Mouse (Mus musculus): ENCODE results near the gene Hspa2. TPM values are rescaled to one million over a fixed set of nuclear protein-coding genes. Genes with fewer than 3 reads are reported as not detected.
A peak's percentile ranks its signal among the peaks of the same experiment; 100 is the strongest.

The Hspa2 gene
- polyA plus RNA-seq, 1 experiment from 2014 or later: 8.7 TPM

GRCm38 (mm10) chr12:76370831-76371571 is 33.0 kb upstream of the Hspa2 start:
- H3K27ac ChIP-seq (replicated peaks): peak overlapping the region; percentile 97
- H3K9me3 ChIP-seq: no peaks in the 10 kb centered on the region
- H3K4me2 ChIP-seq: peak overlapping the region; percentile 82
- no peaks in the 10 kb centered on the region for H3K36me3 ChIP-seq
- peak overlapping the region; percentile 97 for H3K9ac ChIP-seq
- H3K27me3 ChIP-seq: no peaks in the 10 kb centered on the region
- peaks cover 41% of the 10 kb centered on the region for H3K4me1 ChIP-seq (replicated peaks)
- 0% methylated on average over 55 of the region's 63 CpGs for WGBS
- ATAC-seq (ENCODE audit: low FRiP score, low read depth): peak; percentile 24; the same call in 1 of the 2 replicates
- peak overlapping the region; percentile 72 for H3K4me3 ChIP-seq

- peak overlapping the region; percentile 72 for H3K4me3 ChIP-seq
- WGBS: 49% methylated on average over 7 of the region's 7 CpGs
- peak overlapping the region; percentile 82 for H3K4me2 ChIP-seq
- no peak for ATAC-seq (ENCODE audit: low FRiP score, low read depth)
- no peaks in the 10 kb centered on the region for H3K9me3 ChIP-seq
- H3K9ac ChIP-seq: 0 out of 2 replicates have a peak overlapping the region, but pooled peaks have one; percentile 97
- peaks cover 33% of the 10 kb centered on the region for H3K4me1 ChIP-seq (replicated peaks)
- H3K27ac ChIP-seq (replicated peaks): no peak overlapping the region
- no peaks in the 10 kb centered on the region for H3K27me3 ChIP-seq
- H3K36me3 ChIP-seq: no peaks in the 10 kb centered on the region
These were observed 31.9 kb upstream of the Hspa2 start for GRCm38 (mm10) chr12:76372046-76372445.

GRCm38 (mm10) chr12:76372881-76373818 is 30.8 kb upstream of the Hspa2 start:
- H3K4me2 ChIP-seq: no peak overlapping the region
- no peaks in the 10 kb centered on the region for H3K36me3 ChIP-seq
- no peak overlapping the region for H3K27ac ChIP-seq (replicated peaks)
- no peaks in the 10 kb centered on the region for H3K9me3 ChIP-seq
- H3K27me3 ChIP-seq: no peaks in the 10 kb centered on the region
- no peak overlapping the region for H3K4me3 ChIP-seq
- WGBS: 80% methylated on average over 5 of the region's 7 CpGs
- peaks cover 22% of the 10 kb centered on the region for H3K4me1 ChIP-seq (replicated peaks)
- no peak overlapping the region for H3K9ac ChIP-seq
- no peak for ATAC-seq (ENCODE audit: low FRiP score, low read depth)

- no peak overlapping the region for H3K4me2 ChIP-seq
- ATAC-seq (ENCODE audit: low FRiP score, low read depth): no peak
- no peak overlapping the region for H3K27ac ChIP-seq (replicated peaks)
- H3K27me3 ChIP-seq: no peaks in the 10 kb centered on the region
- H3K4me1 ChIP-seq (replicated peaks): peaks cover 17% of the 10 kb centered on the region
- no peak overlapping the region for H3K4me3 ChIP-seq
- no peaks in the 10 kb centered on the region for H3K9me3 ChIP-seq
- no peak overlapping the region for H3K9ac ChIP-seq
- 53% methylated on average over 6 of the region's 6 CpGs for whole genome bisulfite sequencing
- no peaks in the 10 kb centered on the region for H3K36me3 ChIP-seq
These were observed 30.0 kb upstream of the Hspa2 start for GRCm38 (mm10) chr12:76373991-76374390.

GRCm38 (mm10) chr12:76374911-76375310 is 29.1 kb upstream of the Hspa2 start:
- Histone ChIP-seq H3K4me3 (no peak overlapping the region), H3K27ac (replicated peaks) (no peak overlapping the region), H3K4me2 (no peak overlapping the region), H3K36me3 (no peaks in the 10 kb centered on the region), H3K9ac (no peak overlapping the region), H3K4me1 (replicated peaks) (peaks cover 17% of the 10 kb centered on the region), H3K9me3 (no peaks in the 10 kb centered on the region), H3K27me3 (no peaks in the 10 kb centered on the region)
- ATAC-seq (ENCODE audit: low FRiP score, low read depth): no peak
- 75% methylated on average over 4 of the region's 4 CpGs for WGBS

GRCm38 (mm10) chr12:76375506-76375905 is 28.5 kb upstream of the Hspa2 start:
- no peaks in the 10 kb centered on the region for H3K36me3 ChIP-seq
- no peak overlapping the region for H3K4me3 ChIP-seq
- 91% methylated on average over 3 of the region's 3 CpGs for WGBS
- no peak for ATAC-seq (ENCODE audit: low FRiP score, low read depth)
- no peak overlapping the region for H3K4me2 ChIP-seq
- H3K9ac ChIP-seq: no peak overlapping the region
- no peaks in the 10 kb centered on the region for H3K27me3 ChIP-seq
- H3K9me3 ChIP-seq: no peaks in the 10 kb centered on the region
- H3K4me1 ChIP-seq (replicated peaks): peaks cover 17% of the 10 kb centered on the region
- H3K27ac ChIP-seq (replicated peaks): no peak overlapping the region

- H3K36me3 ChIP-seq: no peaks in the 10 kb centered on the region
- no peak overlapping the region for H3K27ac ChIP-seq (replicated peaks)
- H3K4me3 ChIP-seq: no peak overlapping the region
- H3K4me1 ChIP-seq (replicated peaks): peaks cover 12% of the 10 kb centered on the region
- 37% methylated on average over 7 of the region's 7 CpGs for WGBS
- ATAC-seq (ENCODE audit: low FRiP score, low read depth): no peak
- H3K4me2 ChIP-seq: no peak overlapping the region
- H3K9ac ChIP-seq: no peak overlapping the region
- H3K9me3 ChIP-seq: no peaks in the 10 kb centered on the region
- no peaks in the 10 kb centered on the region for H3K27me3 ChIP-seq
These were observed 27.3 kb upstream of the Hspa2 start for GRCm38 (mm10) chr12:76376649-76377048.

- Histone ChIP-seq H3K4me2 (no peak overlapping the region), H3K9ac (no peak overlapping the region), H3K27ac (replicated peaks) (no peak overlapping the region), H3K9me3 (no peaks in the 10 kb centered on the region), H3K36me3 (no peaks in the 10 kb centered on the region), H3K4me3 (no peak overlapping the region), H3K27me3 (no peaks in the 10 kb centered on the region), H3K4me1 (replicated peaks) (peaks cover 8% of the 10 kb centered on the region)
- WGBS: 90% methylated on average over 6 of the region's 6 CpGs
- ATAC-seq (ENCODE audit: low FRiP score, low read depth): no peak
These were observed 26.9 kb upstream of the Hspa2 start for GRCm38 (mm10) chr12:76377059-76377458.

- Histone ChIP-seq H3K4me1 (replicated peaks) (0 out of 2 replicates have a peak, but pooled peaks cover 3% of the 10 kb centered on the region), H3K36me3 (no peaks in the 10 kb centered on the region), H3K4me3 (no peak overlapping the region), H3K27ac (replicated peaks) (no peak overlapping the region), H3K9me3 (no peaks in the 10 kb centered on the region), H3K9ac (no peak overlapping the region), H3K27me3 (no peaks in the 10 kb centered on the region), H3K4me2 (no peak overlapping the region)
- ATAC-seq (ENCODE audit: low FRiP score, low read depth): no peak
- 89% methylated on average over 3 of the region's 3 CpGs for WGBS
These were observed 26.2 kb upstream of the Hspa2 start for GRCm38 (mm10) chr12:76377726-76378125.

GRCm38 (mm10) chr12:76378556-76378955 is 25.4 kb upstream of the Hspa2 start:
- H3K9me3 ChIP-seq: no peaks in the 10 kb centered on the region
- no peaks in the 10 kb centered on the region for H3K4me1 ChIP-seq (replicated peaks)
- H3K4me3 ChIP-seq: no peak overlapping the region
- H3K9ac ChIP-seq: no peak overlapping the region
- H3K36me3 ChIP-seq: no peaks in the 10 kb centered on the region
- no peaks in the 10 kb centered on the region for H3K27me3 ChIP-seq
- WGBS: 95% methylated on average over 5 of the region's 5 CpGs
- no peak overlapping the region for H3K27ac ChIP-seq (replicated peaks)
- ATAC-seq (ENCODE audit: low FRiP score, low read depth): no peak
- H3K4me2 ChIP-seq: no peak overlapping the region

- no peaks in the 10 kb centered on the region for H3K9me3 ChIP-seq
- no peak overlapping the region for H3K4me3 ChIP-seq
- 88% methylated on average over 7 of the region's 7 CpGs for WGBS
- H3K4me2 ChIP-seq: no peak overlapping the region
- no peaks in the 10 kb centered on the region for H3K27me3 ChIP-seq
- no peak overlapping the region for H3K27ac ChIP-seq (replicated peaks)
- ATAC-seq (ENCODE audit: low FRiP score, low read depth): no peak
- H3K36me3 ChIP-seq: no peaks in the 10 kb centered on the region
- H3K9ac ChIP-seq: no peak overlapping the region
- H3K4me1 ChIP-seq (replicated peaks): no peaks in the 10 kb centered on the region
These were observed 23.8 kb upstream of the Hspa2 start for GRCm38 (mm10) chr12:76380151-76380550.

GRCm38 (mm10) chr12:76385342-76385741 is 18.6 kb upstream of the Hspa2 start:
- no peak overlapping the region for H3K4me2 ChIP-seq
- 97% methylated on average over 8 of the region's 8 CpGs for WGBS
- H3K9ac ChIP-seq: no peak overlapping the region
- H3K27me3 ChIP-seq: no peaks in the 10 kb centered on the region
- H3K9me3 ChIP-seq: no peaks in the 10 kb centered on the region
- H3K36me3 ChIP-seq: no peaks in the 10 kb centered on the region
- no peak for ATAC-seq (ENCODE audit: low FRiP score, low read depth)
- no peak overlapping the region for H3K4me3 ChIP-seq
- no peaks in the 10 kb centered on the region for H3K4me1 ChIP-seq (replicated peaks)
- H3K27ac ChIP-seq (replicated peaks): no peak overlapping the region

Measured in hindbrain, embryonic 15.5 days (tissue).